Mouse (Mus musculus) cerebellum, adult 11-12 months (tissue): ENCODE data around the gene Gprin1.

Experiments
- DNase-seq: peaks from one replicate; pipeline ENCODE4 v3.0.0; 2022

Gene Gprin1

GRCm38 (mm10) chr13:54749864-54750411 lies at the start of gene Gprin1:
Gprin1 (minus strand) TSS chr13:54749874.
- peak; percentile 79 for DNase-seq

GRCm38 (mm10) chr13:54798740-54799139 lies 49.1 kb upstream of the Gprin1 start:
- no peak for DNase-seq

GRCm38 (mm10) chr13:54797861-54798643 lies 48.4 kb upstream of the Gprin1 start:
- no peak for DNase-seq

GRCm38 (mm10) chr13:54797356-54797755 lies 47.7 kb upstream of the Gprin1 start:
- peak; percentile 53 for DNase-seq

- peak; percentile 30 for DNase-seq
These were observed 45.2 kb upstream of the Gprin1 start for GRCm38 (mm10) chr13:54794843-54795242.

GRCm38 (mm10) chr13:54794002-54794577 lies 44.4 kb upstream of the Gprin1 start:
- peak; percentile 56 for DNase-seq

GRCm38 (mm10) chr13:54792259-54793230 lies 42.9 kb upstream of the Gprin1 start:
- DNase-seq, result peak; percentile 60

- peak; percentile 87 for DNase-seq
These were observed 40.1 kb upstream of the Gprin1 start for GRCm38 (mm10) chr13:54789561-54790397.

- DNase-seq, result peak; percentile 99
These were observed 39.3 kb upstream of the Gprin1 start, which contains the start of gene Tspan17 for GRCm38 (mm10) chr13:54788740-54789560. Tspan17 (plus strand) TSS chr13:54789377.

- DNase-seq, result peak; percentile 70
These were observed 37.9 kb upstream of the Gprin1 start for GRCm38 (mm10) chr13:54787591-54787990.

GRCm38 (mm10) chr13:54783698-54784097 lies 34.0 kb upstream of the Gprin1 start, which contains the start of gene Eif4e1b:
Eif4e1b (plus strand) TSS chr13:54783998.
- DNase-seq, result no peak

- DNase-seq, result no peak
These were observed 33.6 kb upstream of the Gprin1 start for GRCm38 (mm10) chr13:54783235-54783634.

GRCm38 (mm10) chr13:54781086-54781485 lies 31.4 kb upstream of the Gprin1 start:
- peak; percentile 44 for DNase-seq

GRCm38 (mm10) chr13:54780592-54780991 lies 30.9 kb upstream of the Gprin1 start:
- peak; percentile 77 for DNase-seq

GRCm38 (mm10) chr13:54767012-54767411 lies 17.3 kb upstream of the Gprin1 start:
- DNase-seq, result peak; percentile 47

- DNase-seq, result peak; percentile 91
These were observed 16.6 kb upstream of the Gprin1 start, which contains the start of gene Sncb for GRCm38 (mm10) chr13:54766192-54766768. Sncb (minus strand) TSS chr13:54766595.

- peak; percentile 77 for DNase-seq
These were observed 15.9 kb upstream of the Gprin1 start for GRCm38 (mm10) chr13:54765281-54766191.

GRCm38 (mm10) chr13:54760906-54761305 lies 11.2 kb upstream of the Gprin1 start:
- DNase-seq, result peak; percentile 45

GRCm38 (mm10) chr13:54760164-54760795 lies 10.6 kb upstream of the Gprin1 start:
- peak; percentile 80 for DNase-seq
